Mouse (Mus musculus) cerebellum, adult 9-11 months (tissue): ENCODE measurements around the gene Irf2.

ENCODE experiments used
- DNase-seq: peaks from one replicate; pipeline ENCODE4 v3.0.0; 2022

Irf2 gene

GRCm38 (mm10) chr8:46886216-46886615 is 146.7 kb downstream of the Irf2 start:
- no peak for DNase-seq

- no peak for DNase-seq
These were observed 147.9 kb downstream of the Irf2 start for GRCm38 (mm10) chr8:46887396-46887795.

GRCm38 (mm10) chr8:46888575-46888974 is 149.0 kb downstream of the Irf2 start:
- no peak for DNase-seq

- no peak for DNase-seq
These were observed 150.7 kb downstream of the Irf2 start for GRCm38 (mm10) chr8:46890241-46890640.

DNA sequence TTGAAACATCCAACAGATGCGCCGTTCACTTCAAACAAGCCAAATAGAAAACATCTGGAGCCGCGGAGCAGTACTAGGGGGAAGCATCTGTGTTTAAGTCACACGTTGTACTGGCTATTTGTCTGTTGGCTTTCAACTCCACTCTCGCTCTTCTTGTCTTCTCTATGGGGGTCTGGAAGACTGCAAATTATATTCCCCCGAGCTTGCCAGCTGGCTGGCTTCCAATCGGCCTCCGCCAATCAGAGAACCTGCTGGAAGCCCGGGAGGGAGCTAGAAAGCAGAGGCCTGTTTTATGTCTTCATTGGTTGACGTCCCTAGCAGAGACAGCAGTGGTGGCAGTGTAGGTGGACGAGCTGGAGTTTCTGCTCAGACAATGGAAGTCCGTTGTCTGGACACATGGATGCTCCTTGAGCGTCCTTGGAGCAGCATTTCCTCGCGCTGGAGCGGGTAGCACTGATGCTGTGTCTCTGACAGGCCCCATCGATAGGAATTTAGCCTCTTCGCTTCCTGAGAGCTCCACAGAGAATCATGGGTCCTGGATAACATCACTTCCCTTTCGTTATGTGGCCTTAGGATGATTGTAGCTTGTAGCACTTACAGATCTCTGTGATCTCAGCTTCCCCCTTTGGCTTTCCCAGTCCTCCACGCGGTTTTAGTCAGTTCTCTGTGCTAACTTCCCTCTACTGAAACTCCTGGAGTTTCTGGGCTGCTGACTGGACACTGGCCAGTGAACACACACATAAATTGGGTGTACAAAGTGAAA is 153.2 kb downstream of the Irf2 start:
- DNase-seq: peak; percentile 7

DNA sequence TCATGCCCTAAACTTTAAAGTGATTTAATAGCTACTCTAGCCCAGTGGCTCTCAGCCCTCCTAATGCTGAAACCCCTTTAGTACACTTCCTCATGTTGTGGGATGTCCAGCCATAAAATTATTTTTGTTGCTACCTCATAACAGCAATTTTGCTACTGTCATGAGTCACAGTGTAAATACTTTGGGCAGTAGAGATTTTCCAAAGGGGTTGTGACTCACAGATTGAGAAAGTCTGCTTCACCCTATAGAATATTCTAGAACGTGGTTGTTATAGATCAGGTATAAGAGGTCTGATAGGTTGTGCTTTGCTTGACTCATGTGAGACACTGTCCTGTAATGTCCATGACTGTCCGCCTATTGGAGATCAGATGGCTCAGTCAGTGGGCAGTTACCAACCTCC is 154.9 kb downstream of the Irf2 start:
- DNase-seq: no peak

DNA sequence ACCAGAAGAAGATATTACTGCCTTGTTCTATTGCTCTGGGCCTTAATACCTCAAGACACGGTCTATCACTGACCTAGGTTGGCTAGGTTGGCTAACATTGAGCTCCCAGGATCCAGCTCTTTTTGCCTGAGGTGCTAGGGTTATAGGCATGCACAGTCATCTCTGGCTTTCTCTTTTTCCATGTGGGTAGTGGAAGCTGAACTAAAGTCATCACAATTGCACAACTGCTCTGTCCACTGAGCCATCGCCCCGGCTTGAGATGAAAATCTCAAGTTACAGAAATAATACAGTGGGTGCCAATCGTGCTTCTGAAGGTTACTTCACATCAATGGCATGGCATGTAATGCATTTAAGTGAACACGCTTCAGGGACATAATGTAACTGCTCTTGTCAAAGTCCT is 156.5 kb downstream of the Irf2 start:
- DNase-seq: no peak

GRCm38 (mm10) chr8:46896704-46897103 is 157.2 kb downstream of the Irf2 start:
- no peak for DNase-seq
